Mouse (Mus musculus): ENCODE measurements around the gene Tubgcp6.

The Tubgcp6 gene

DNA sequence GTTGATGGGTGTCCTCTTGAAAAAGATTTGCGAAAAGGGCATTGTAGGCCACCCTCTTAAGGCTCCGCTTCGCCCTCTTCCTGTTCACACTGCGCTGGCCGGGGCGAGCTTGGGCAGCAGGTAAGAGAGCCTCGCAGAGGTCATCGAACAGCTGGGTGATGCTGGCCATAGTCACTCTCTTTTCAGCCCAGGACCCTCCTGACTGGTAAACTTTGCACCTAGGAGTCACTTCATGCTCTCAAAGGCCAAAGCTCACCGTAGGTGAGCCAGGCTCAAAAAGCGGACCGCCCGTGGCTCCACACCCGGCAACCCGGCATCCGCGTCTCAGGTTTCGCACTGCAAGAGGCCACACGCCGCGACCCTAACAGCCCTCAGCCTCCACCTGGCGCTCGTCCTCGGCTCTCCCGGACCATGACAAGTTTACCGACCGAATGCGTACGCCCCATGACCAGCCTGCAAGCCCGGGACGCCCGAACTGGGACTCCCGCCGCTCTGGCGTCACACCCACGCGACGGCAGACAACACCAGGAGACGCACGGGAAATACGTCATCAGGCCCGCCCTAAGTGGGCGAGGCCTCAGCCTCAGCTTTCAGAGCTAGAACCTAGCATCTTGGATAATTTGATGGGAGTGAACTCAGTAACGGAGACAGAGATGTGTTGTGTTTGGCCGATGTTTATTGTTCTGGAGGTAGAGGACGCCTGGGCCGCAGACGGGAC lies at the start of gene Tubgcp6:
TSS of gene Tubgcp6 (minus strand) at position 464 of the 718 bp plus-strand sequence.
- DNase-seq (ENCODE audit: inconsistent age in 2 of 2, low spot score in 1 of 2) = peak; percentile 95 to 98

DNA sequence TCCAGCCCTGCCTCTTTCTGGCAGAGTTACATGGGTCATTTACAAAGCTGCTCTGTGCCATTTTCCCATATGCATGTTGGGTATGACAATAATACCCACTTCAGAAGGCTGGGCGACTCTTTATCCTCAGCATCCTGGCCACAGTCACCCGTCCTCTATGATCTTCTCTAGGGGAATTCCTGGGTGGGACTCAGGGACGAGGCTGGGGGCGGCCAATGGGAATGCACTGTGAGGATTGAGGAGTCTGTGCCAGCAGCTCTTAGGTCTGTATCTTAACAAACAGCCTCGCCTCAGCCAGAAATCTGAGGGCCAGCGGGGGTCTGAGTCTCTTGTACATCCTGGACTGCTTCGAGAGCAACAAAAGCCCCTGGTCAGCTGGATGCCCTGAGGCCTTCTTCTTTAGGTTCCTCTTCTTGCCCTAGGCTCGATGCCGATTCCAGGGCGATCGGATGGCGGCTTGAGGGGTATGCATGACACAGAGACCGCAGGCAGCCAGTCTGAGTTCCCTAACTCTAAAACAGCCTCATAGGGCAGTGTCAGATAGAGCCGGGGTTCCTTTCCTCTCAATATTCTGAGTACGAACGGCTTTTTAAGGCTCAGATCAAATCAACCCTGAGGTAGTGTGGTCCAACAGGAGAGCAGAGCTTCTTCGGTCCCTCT lies 49.5 kb upstream of the Tubgcp6 start:
- DNase-seq (ENCODE audit: inconsistent age in 2 of 2, low spot score in 1 of 2) = peak in 1 of 2 experiments; percentile 51

DNA sequence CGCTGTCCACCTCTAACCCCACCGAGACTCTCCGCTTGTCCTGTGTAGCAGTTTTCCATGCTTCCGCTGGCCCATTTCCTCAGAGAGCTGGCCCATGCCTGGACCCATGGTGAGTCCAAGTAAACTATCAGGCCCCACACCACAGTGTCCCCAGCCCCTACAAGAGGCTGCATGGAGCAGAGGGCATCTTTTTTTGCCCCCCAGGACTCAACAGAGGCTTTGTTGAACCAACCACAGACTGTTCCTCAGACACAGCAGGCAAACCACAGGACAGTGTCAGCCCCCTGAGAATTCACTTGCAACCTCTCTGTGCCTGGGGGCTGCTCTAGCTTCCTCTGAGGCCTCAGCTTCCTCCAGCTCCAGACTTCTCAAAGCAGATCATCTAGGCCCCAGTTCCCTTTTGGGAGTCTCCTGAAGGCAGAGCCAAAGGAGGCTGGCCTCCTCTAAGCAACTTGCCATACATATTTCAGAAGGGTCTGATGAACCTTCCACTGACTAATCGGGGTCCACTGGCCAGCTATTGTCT lies 48.7 kb upstream of the Tubgcp6 start:
- DNase-seq (ENCODE audit: inconsistent age in 2 of 2, low spot score in 1 of 2) = no peak

DNA sequence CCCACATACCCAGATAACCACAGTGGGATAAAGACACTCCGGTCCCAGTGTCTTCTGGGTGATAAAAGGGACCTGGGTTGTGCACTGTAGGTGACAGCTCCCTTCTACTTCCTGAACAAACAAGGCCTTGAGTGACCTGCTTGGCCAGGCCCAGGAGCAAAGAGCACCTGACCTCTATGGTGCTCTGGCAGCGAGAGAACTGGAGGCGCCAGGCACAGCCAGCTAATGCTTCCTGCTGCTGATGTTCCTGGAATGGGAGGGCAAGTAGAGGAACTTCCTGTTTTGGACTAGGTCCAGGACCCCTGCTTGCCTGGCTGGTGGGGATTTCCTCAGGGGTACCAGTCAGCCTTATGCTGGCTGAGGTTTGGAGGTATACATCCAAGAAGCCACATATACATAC lies 47.2 kb upstream of the Tubgcp6 start:
- DNase-seq (ENCODE audit: inconsistent age in 2 of 2, low spot score in 1 of 2) = peak; percentile 58 to 70

DNA sequence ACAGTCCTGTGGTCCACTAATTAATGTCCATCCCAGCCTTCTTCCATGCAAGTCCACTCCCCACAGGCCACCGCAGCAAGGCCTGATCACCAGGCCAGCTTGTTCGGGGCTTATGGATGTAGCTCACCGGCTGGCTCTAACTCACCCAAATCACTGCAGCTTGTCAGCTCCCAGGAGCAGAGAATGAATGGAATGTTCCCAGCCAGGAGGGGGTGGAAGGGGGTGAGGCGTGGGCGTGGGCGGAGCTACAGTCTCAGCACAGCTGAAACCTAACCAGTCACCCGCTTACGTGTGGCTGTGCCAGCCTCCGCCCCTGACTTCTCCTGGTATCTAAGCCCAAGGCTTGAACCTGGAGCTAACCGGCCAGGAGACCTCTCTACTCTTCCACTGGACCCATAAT lies 46.5 kb upstream of the Tubgcp6 start:
- peak; percentile 92 to 94 for DNase-seq (ENCODE audit: inconsistent age in 2 of 2, low spot score in 1 of 2)

DNA sequence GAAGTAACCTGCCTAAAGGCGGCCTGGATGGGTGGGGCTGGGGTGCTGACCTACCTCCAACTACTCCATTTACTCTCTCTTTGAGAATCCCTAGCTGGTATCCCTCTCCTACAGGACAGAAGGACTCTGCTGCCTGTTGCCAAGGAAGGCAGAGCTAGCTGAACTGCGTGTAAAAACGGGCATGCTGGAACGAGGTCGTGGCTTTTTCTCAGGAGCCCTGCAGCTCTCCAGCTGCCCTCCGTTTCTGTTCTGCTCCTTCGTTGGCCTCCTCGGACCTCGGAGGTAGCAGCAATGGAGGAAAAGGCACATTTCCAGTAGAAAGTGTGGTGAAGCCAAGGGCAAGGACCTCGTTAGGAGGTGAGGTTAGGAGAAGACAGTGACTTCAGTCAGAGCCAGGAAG lies 46.0 kb upstream of the Tubgcp6 start:
- no peak for DNase-seq (ENCODE audit: inconsistent age in 2 of 2, low spot score in 1 of 2)

DNA sequence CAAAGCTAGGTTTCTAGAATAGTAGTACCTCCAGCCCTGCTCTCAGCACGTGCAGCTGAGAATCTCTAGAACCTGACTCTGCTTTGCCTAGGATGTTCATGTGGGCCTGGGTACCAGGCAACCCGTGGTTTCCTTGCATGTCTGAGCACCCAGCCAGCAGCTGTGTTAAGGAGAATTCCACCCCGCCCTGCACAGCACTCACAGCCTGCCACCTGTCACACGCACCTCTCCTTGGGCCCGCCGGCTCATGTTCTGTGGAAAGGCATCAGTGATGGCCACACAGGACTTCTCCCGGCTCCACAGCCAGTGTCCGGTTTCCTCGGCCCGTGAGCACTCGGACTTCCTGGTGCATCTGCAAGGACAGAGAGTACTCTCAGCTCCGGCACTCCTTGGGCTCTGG lies 42.6 kb upstream of the Tubgcp6 start:
- no peak for DNase-seq (ENCODE audit: inconsistent age in 2 of 2, low spot score in 1 of 2)

DNA sequence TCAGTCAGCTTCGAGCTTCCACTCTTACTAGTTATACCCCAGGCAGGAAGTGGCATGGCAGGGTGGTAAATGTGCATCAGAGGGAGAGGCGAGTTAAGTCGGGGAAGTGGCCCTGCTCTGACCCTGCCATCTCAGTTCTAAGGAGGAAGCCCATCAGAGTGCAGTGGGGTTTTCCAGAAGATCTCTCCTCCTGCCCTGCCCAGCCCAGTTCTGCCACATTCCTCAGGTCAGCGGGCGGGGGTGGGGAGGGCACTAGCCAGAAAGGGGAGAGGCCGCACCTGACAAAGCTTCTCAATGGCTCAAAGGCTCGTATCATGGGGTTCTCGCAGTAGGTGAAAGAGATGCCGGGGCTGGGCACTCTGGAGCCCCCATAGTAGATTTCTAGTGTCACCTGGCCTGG lies 38.5 kb upstream of the Tubgcp6 start:
- DNase-seq (ENCODE audit: inconsistent age in 2 of 2, low spot score in 1 of 2) = no peak

DNA sequence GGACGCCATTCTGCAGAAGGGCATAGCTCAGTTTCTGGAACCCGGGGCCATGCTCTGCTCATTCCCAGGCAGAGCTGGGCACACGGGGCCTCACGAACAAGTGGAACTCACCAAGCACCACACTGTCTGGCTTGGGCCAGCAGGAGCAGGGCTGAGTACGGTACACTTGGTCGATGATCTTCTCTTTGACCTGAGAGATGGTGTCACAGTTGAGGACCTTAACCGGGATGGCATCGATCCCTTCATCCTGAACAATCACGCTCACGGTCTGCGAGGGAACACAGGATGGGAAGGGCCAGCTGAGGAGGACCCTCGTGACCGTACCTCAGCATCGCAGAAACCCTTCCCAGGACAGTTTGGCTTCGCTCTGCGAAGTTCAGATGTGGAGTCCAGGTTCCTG lies 35.6 kb upstream of the Tubgcp6 start:
- DNase-seq (ENCODE audit: inconsistent age in 2 of 2, low spot score in 1 of 2) = no peak

DNA sequence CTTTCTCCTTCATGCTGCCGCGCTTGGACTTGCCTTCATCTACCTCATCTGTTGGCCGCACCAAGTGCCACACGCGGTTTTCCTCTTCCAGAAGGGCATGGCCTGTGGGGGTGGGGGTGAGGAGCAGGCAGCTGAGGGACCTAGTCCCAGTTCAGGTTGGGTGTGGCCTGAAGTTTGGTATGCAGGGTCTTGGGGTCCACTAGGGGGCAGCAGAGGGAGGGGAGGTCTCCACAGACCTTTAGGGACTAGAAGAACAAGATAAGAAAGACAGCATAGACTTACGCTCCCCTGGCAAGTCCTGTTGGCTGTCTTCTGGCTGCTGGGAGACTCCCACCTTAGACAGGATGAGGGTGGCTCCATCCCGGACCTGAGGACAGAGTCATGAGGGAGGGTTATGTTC lies 35.0 kb upstream of the Tubgcp6 start:
- DNase-seq (ENCODE audit: inconsistent age in 2 of 2, low spot score in 1 of 2) = peak; percentile 70 to 88

DNA sequence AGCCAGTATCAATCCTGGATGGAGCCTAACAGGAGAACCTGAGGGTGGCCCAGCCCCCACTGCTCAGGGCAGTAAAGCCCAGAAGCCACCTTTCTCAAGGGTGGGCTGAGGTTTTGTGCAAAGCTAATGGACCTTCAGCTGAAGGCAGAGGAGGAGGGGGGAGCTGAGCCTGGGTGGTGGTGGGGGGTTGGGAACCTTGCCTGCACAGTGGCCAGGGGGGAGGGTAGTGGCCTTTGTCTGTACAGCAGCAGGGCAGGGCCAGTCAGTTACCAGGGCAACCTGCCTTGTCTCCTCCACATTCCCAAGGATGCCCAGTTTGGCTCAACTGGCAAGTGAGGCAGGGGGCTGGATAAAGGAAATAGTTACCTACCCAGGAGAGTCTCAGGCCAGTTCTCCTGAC lies 29.4 kb upstream of the Tubgcp6 start:
- no peak for DNase-seq (ENCODE audit: inconsistent age in 2 of 2, low spot score in 1 of 2)

DNA sequence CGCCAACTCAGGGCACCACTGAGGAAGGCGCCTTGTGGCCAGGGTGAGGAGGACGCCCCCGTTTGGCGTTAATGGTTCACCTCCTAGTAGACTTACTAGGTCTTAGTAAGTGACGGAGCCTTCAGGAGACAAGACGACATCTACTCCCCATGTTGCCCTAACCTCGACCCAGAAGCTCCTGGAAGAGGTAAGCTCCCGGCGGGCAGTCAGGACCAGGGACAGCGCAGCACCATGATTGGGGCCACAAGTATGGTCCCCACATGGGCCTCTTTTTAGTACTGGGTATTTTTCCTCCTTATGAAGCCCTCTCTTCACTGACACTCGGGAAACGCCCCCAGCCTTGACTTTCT lies 27.1 kb upstream of the Tubgcp6 start:
- no peak for DNase-seq (ENCODE audit: inconsistent age in 2 of 2, low spot score in 1 of 2)

DNA sequence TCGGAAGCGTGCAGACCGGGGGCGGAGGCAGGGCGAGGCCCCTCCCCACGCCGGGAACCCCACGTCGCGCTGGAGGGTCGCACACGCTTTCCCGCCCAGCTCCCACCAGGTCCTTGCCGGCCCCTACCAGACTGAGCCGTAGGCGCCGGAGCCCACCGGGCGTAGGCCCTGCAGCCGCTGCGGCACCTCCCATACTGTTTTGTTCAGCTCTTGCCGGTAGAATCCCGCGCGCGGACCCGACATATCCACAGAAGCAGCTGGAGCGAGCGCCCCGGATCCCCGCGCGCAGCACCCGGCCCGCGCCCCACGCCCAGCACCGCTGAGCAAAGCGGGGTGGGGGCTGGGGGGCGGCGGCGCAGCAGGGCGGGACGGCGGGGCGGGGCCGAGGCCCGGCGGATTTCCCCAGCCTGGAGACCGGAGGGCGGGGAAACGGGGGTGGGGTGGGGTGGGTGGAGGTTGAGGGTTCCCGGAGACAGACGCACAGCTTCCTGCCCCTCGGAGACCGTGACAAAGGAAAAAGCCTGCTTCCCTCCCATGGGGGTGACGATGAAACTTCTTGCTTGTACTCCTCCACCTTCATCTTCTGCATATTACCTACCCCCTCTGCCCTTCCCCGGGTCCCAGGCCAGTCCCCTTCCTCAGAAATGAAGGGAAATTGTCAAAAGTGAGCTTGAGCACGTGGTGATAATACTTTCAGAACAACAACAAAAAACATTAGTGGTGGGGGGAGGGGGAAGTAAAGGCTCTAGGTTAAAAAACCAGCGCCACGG lies 26.5 kb upstream of the Tubgcp6 start, which contains the start of gene Mapk11:
TSS of gene Mapk11 (minus strand) at position 358 of the 770 bp plus-strand sequence.
- peak in 1 of 2 experiments; percentile 79 for DNase-seq (ENCODE audit: inconsistent age in 2 of 2, low spot score in 1 of 2)

DNA sequence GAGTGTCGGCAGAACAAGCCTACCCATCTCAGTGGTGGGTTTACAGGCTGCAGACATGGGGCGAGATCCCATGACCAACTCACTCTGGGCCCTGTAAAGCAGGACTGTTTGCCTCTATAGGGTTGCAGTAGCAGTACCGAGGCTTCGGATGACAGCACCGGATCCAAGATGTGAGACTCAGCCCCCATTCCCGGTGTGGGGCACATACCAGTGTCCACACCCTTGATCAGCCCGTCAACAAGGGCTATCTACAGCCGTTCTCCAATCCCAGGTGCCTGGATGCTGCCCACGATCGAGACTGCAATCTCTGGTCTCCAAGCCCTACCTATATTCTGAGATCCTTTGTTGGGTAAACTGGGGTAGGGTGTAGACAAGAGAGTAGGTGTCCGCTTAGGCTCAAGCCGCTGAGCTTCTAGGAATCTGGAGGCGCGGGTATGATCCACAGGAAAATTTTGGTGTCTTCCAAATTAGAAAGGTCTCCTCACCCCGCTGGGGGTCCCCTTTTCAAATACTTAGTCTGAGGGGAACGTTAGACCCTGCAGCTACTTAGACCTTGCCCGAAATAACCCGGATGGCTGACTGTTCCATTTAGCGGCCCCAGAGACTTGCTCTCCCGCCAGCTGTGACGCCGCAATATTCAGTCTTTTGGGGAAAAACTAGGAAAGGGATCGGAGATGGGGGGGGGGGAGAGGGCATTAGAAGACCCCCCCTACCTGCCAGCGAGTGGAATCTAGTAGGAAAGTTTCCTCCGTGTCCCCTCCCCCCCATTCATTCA lies 25.8 kb upstream of the Tubgcp6 start:
- DNase-seq (ENCODE audit: inconsistent age in 2 of 2, low spot score in 1 of 2) = no peak

DNA sequence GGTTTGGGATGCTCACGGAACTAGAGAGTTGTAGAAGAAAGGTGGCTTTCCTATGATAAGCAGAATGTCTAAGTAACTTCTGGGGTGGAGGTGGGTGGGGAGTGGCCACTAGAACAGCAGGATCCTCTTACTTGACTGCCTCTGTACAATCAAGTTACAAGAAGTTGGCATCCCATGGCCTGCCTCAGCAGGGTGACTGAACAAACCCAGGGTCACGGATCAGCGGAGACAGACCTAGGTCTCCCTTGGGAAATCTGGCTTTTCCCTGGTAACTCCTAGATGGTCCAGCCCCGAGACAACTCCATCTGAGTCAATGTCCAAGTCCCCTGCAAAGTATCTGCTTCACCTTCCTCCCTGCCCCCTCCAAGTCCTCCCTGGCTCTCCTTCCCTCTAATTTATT lies 25.0 kb upstream of the Tubgcp6 start:
- DNase-seq (ENCODE audit: inconsistent age in 2 of 2, low spot score in 1 of 2) = no peak

DNA sequence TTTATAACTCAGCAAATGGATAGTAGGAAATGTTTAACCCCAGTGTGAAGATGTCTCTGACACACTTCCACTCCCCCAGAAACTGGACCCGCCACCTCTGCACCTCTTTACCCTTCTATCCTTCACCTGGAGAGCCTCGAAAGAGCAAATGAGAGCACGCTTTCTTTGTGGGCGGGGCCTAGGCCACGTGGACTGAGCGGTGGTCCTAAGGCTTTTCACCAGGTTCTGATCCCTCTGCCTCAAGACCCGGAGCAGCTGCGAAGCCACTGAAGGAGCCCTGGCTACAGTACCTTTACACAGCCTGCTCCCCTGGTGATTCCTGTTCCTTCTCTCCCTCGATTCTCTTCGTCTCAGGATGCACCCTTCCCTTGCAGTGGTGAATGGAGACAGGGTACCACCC lies 24.5 kb upstream of the Tubgcp6 start:
- no peak for DNase-seq (ENCODE audit: inconsistent age in 2 of 2, low spot score in 1 of 2)

DNA sequence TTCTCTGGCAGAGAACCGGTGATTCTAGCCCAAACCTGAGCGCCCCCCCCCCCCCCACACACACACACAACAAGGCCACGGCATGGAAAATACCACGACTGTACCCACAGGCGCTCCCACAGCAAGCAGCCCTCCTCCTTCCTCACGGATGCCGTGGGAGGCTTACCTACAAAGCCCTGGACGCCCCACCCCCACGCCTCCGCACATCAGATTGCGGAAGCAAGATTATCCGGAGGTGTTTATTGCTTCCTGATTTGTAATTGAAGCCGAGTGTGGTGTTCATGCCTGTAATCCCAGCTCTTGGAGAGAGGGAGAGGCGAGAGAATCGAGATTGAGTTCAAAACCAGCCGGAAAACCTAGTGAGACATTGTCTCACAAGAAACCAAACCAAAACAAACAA lies 24.1 kb upstream of the Tubgcp6 start:
- DNase-seq (ENCODE audit: inconsistent age in 2 of 2, low spot score in 1 of 2) = no peak

DNA sequence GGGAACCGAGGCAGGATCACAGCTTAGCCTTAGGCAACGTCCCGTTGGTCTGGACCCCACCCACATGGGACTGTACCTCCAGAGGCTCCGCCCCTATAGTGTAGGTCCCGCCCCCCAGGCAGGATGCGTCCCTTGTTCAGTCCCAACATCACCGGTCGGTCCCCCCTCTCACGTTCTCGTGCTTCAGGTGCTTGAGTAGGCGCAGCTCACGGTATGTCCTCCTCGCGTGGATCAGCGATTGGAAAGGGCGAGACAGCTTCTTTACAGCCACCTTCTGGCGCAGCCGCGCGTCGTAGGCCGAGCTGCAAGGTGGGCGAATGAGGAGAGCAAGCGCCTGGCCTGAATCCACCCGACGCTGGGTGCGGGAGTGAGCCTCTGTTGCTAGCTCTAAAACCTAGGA lies 23.6 kb upstream of the Tubgcp6 start:
- DNase-seq (ENCODE audit: inconsistent age in 2 of 2, low spot score in 1 of 2) = peak in 1 of 2 experiments; percentile 70

DNA sequence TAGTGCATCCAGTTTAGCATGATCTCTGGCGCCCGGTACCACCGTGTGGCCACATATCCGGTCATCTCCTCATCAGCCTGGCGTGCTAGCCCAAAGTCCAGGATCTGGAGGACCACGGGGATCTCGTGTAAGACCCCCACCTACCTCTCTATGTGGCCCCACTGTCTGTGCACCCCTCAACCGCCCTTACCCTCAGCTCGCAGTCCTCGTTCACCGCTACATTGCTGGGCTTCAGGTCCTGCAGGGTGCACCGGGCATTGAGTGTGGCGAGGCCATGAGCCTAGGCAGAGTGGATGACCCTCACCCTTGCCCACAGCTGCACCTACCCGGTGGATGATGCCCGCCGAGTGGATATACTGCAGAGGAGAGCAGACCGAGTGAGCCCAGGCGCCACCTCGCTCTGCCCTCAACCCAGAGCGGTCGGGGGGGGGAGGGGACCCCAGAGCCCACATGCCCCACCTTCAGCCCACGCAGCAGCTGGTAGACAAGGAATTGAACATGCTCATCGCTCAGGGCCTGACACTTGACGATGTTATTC lies 23.0 kb upstream of the Tubgcp6 start:
- no peak for DNase-seq (ENCODE audit: inconsistent age in 2 of 2, low spot score in 1 of 2)

DNA sequence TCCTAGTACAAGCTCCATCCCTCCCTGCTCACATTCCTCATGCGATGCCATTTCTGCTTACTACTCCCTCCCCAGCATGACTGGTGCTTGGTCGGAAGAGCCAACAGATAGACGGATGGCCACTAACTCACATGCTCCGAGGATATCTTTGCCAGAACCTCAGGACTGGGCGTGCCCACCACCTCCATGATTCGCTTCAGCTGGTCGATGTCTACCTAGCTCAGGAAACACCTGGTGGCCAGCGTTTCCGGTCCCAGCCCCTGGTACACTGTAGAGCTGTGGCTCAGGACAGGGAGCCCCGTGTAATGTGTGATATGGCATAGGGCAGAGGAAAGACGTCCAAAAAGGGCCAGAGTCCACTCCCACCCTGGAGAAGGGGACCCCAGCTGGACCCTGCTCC lies 22.1 kb upstream of the Tubgcp6 start:
- no peak for DNase-seq (ENCODE audit: inconsistent age in 2 of 2, low spot score in 1 of 2)

DNA sequence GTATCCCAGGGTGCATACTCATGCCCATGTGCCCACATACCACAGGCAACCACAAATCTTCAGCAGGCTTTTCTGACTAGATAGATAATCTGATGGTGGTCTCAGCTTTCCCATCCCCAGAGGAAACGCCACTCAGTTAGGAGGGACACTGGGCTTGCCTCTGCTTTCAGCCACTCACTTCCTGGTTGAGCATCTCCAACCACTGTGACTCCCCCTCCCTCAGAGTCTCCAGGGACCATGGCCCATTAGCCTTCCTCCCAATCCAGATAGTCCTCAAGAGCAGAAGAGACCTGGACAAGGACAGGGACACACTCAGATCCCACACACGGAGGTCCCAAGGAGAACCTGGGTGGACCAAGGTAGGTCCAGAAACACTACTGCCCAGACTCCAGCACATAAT lies 20.2 kb upstream of the Tubgcp6 start:
- no peak for DNase-seq (ENCODE audit: inconsistent age in 2 of 2, low spot score in 1 of 2)
